Mouse (Mus musculus) testis, postnatal 10 days (tissue): ENCODE results near the gene Dpf1.

Experiments
- DNase-seq: peaks from one replicate; pipeline ENCODE4 v3.0.0; 2021; ENCODE audit warnings: low spot score

The Dpf1 gene

DNA sequence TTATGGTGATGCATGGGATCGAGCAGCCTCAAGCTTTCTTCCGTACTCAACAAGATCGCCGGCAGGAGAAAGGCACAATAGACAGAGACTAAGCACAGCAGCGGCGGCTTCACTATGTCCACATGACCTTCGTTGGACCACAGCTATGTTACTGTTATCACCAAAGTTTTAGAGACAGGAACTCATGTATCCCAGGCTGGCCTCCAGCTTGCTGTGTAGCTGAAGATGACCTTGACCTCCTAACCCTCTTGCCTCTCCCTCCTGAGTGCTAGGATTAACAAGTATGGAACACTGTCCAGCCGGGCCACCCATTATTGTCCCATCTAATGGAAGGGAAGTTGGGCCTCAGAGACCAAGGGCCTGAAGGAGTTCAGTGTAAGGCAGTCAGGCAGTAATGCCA is 37.1 kb downstream of the Dpf1 start:
- DNase-seq = no peak

- DNase-seq = no peak
These were observed 38.0 kb downstream of the Dpf1 start for GRCm38 (mm10) chr7:29341722-29342121.

DNA sequence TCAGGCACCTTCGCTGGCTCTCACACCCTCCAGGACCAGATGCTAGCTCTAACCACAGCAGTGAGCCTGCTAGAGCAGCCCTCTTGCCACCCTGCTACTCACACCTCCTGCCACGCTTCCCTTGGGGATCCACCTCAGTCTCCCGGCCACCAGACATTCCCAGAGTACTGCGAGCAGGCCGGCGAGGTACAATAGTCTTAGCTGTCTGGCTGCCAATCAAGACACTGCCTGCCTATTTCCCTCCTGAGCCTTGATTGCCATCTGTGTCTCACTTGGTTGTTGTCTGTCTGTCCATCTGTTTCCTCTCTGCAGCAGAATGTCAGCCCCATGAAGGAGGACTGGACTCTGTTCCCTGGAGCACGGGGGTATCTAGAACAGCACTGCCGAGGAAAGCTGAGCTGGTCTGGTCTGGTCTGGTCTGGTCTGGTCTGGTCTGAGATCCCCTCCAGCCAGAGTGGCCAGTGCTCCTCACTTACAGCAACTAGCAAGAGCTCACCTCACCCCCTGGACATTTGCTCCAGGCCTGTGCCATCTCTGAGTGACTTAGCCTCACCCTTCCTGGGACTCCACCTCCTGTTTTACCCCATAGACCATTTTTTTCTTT is 38.8 kb downstream of the Dpf1 start:
- no peak for DNase-seq

- no peak for DNase-seq
These were observed 40.0 kb downstream of the Dpf1 start for GRCm38 (mm10) chr7:29343746-29344145.

- DNase-seq = no peak
These were observed 41.8 kb downstream of the Dpf1 start for GRCm38 (mm10) chr7:29345534-29345933.

DNA sequence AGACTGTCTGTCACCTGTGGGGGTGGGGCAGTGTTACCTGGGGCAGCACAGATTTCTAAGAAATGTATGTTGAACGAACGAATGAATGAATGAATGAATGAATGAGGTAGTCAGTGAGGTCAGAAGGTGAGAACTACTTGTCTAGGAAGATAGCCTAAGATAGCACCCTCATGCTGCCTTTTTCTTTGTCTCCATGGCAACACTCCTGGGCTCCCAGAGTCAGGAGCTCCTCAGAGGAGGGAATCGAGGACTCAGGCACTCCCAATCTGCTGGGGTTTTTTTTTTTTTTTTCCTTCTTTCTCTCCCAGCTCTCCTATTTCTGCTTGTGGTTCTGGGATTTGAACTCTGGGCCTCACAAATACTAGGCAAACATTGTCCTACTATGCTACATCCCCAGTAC is 42.5 kb downstream of the Dpf1 start:
- no peak for DNase-seq

DNA sequence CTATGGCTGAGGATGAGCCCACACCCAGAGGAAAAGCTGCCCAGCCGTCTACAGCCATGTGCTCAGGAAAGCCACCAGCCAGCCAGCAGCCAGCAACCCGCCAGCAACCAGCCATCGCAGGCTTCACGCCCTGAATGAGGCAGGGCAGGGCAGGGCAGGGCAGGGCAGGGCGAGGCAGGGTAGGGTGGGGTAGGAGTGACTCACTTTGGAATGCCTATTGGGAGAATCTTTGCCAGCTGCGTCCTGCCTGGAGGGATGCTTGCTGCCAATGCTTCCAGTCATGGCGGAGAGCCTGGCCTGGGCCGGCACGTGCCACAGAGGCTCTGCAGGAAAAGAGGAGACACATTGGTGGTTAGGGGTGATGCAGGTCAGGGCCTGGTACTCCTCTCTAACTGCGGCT is 46.7 kb downstream of the Dpf1 start:
- no peak for DNase-seq

- DNase-seq = no peak
These were observed 48.5 kb downstream of the Dpf1 start for GRCm38 (mm10) chr7:29352246-29352645.

GRCm38 (mm10) chr7:29354161-29354560 is 50.4 kb downstream of the Dpf1 start:
- peak; percentile 84 for DNase-seq

DNA sequence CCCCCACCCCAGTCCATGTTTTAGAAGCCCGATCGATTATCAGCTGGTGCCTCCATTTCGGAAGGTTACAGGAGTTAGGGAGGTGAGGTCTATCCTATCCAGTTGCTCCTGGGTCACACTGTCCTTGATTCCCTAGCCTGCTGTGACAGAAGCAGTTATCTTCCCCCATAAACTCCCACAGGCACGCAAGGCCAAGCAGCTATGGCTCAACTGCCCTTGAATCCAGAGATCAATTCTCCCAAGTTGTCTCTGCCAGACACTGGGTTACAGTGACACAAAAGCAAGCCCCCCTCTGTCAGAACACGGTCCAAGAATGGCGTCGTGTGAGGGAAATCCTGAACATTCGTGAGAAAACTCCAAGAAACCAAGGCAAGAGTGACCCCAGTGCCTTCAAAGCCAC is 51.7 kb downstream of the Dpf1 start:
- DNase-seq = no peak

GRCm38 (mm10) chr7:29361497-29361896 is 57.7 kb downstream of the Dpf1 start:
- DNase-seq = no peak

DNA sequence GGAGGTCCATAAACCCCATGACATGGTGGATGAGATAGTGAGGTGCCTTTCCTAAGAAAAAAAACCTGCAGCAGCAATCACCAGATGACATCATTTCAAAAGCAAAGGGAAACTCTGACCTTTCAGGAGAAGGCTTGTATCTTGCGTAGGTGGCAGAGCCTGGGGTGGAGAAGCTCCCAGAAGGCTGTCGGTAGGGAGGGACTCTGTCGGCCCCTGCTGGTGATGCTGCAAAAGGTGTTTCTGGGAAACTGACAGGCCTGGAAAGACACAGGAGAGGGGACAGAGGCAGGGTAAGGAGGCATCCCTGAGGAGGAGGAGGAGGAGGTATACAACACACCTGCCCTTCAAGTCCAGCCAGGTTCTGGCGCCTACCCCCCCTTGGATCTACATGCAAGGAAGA is 60.3 kb downstream of the Dpf1 start:
- peak; percentile 79 for DNase-seq

- DNase-seq = no peak
These were observed 63.6 kb downstream of the Dpf1 start for GRCm38 (mm10) chr7:29367166-29368003.
